Mouse (Mus musculus): ENCODE data around the gene Mark3. TPM values are rescaled to one million over a fixed set of nuclear protein-coding genes. Genes with fewer than 3 reads are reported as not detected.
A peak's percentile ranks its signal among the peaks of the same experiment; 100 is the strongest.
"Not testable (repeated sequence)": the region's sequence is repeated elsewhere in the genome, so short reads cannot be mapped to it uniquely, and the experiment has no call there.

The Mark3 gene
- polyA plus RNA-seq, 1 experiment = 89.9 TPM

DNA sequence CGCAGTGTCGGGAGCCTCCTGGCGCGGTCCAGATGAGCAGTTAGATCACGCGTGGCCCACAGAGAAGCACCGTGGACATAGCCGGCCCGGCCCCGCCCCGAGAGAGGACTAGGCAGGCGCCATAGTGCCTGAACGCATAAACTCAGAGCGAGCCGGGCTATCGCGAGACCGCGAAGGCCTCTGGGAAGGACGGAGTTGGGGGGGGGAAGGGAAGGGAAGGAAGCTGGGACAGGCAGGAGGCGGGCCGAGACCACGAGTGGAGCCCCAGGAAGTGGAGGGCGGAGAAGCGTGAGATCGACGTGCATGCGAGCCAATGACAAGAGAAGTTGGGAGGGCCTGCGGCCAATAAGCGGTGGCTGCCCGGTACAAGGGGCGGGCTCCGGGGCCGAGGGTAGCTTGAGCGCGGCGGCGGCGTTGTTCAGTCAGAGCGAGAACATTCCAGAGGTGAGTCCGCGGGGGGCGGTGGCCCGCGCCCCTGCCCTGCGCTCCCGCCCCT is 36.5 kb upstream of the Mark3 start, which contains the start of gene Eif5:
Gene Eif5 (plus strand): TSS at position 221 of the 496 bp plus-strand sequence.
- H3K4me3 ChIP-seq (ENCODE audit: insufficient read depth, low read length) = peak within 1 kb of the TSS; percentile 85
- peak within 1 kb of the TSS; percentile 92 for H3K27ac ChIP-seq (ENCODE audit: insufficient read depth, low read length)
- no peak for TF ChIP-seq CTCF (IDR thresholded peaks at IDR 0.05; ENCODE audit: borderline replicate concordance, insufficient read depth, low read length)
- peak; percentile 89 for TF ChIP-seq POLR2A (IDR thresholded peaks at IDR 0.05; ENCODE audit: low read depth, low read length)
- H3K4me1 ChIP-seq (ENCODE audit: control insufficient read depth, insufficient read depth, low read length) = peaks cover 8% of the 10 kb centered on the region

GRCm38 (mm10) chr12:111538292-111539040 is 35.9 kb upstream of the Mark3 start:
- H3K27ac ChIP-seq (ENCODE audit: insufficient read depth, low read length) = peak overlapping the region; percentile 92
- H3K4me1 ChIP-seq (ENCODE audit: control insufficient read depth, insufficient read depth, low read length) = peaks cover 11% of the 10 kb centered on the region
- TF ChIP-seq CTCF (IDR thresholded peaks at IDR 0.05; ENCODE audit: borderline replicate concordance, insufficient read depth, low read length) = no peak
- peak; percentile 22; the same call in 1 of the 2 replicates for TF ChIP-seq POLR2A (IDR thresholded peaks at IDR 0.05; ENCODE audit: low read depth, low read length)
- H3K4me3 ChIP-seq (ENCODE audit: insufficient read depth, low read length) = peak overlapping the region; percentile 85

- peak overlapping the region; percentile 92 for H3K27ac ChIP-seq (ENCODE audit: insufficient read depth, low read length)
- TF ChIP-seq POLR2A (IDR thresholded peaks at IDR 0.05; ENCODE audit: low read depth, low read length) (no peak), CTCF (IDR thresholded peaks at IDR 0.05; ENCODE audit: borderline replicate concordance, insufficient read depth, low read length) (no peak)
These were observed 35.3 kb upstream of the Mark3 start for GRCm38 (mm10) chr12:111539041-111539345.

DNA sequence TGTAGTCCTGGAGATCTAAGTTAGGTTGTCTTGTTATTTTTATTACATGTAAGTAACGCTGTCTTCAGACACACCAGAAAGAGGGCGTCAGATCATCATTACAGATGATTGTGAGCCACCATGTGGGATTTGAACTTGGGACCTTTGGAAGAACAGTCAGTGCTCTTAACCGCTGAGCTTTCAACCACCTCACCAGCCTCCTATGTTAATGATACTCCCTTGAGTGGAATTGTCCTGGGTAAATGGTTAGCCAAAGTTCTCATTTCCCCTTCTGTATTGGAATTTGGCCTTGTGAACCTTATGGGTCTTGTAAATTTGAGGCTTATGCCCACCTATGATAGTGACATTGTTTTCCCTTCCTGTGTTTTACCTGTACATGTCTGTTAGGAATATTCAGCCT is 27.3 kb upstream of the Mark3 start:
- Histone ChIP-seq H3K4me3 (ENCODE audit: insufficient read depth, low read length) (no peak overlapping the region), H3K4me1 (ENCODE audit: control insufficient read depth, insufficient read depth, low read length) (0 out of 2 replicates have a peak, but pooled peaks cover 3% of the 10 kb centered on the region), H3K27ac (ENCODE audit: insufficient read depth, low read length) (no peak overlapping the region)
- TF ChIP-seq CTCF (IDR thresholded peaks at IDR 0.05; ENCODE audit: borderline replicate concordance, insufficient read depth, low read length) = no peak
- no peak for TF ChIP-seq POLR2A (IDR thresholded peaks at IDR 0.05; ENCODE audit: low read depth, low read length)

More at GRCm38 (mm10) chr12:111539041-111539345, 35.3 kb upstream of the Mark3 start:
- peak overlapping the region; percentile 85 for H3K4me3 ChIP-seq (ENCODE audit: insufficient read depth, low read length)
- peaks cover 11% of the 10 kb centered on the region for H3K4me1 ChIP-seq (ENCODE audit: control insufficient read depth, insufficient read depth, low read length)

DNA sequence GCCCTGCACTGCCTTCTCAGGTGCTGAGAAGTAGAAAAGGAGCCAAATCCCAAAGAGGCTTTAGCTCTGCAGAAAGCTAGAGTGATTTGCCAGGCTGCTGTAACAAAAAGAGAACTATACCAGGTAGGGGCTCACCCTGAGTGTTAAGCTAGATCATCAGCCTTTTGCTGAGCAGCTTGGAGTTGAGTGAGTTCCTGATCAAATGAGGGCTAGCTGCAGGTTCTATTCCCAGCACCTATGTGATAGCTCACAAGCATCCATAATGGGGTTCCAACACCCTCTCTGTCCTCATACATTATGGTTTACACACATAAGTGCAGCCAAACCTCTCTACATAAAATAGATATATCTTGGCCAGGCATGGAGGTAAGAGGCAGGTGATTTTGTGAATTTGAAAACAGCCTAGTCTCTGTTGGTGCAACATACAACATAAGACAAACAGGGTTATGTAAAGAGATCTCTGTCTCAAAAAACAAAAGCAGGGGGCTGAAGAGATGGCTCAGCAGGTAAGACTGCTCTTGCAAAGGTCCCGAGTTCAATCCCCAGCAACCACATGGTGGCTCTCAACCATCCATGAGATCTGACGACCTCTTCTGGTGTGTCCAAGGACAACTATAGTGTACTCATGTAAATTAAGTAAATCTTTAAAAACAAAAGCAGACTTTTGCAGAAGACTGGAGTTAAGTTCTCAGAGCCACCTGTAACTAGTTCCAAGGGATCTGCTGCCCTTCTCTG is 25.6 kb upstream of the Mark3 start:
- peaks cover 3% of the 10 kb centered on the region; the same call in 1 of the 2 replicates for H3K4me1 ChIP-seq (ENCODE audit: control insufficient read depth, insufficient read depth, low read length)
- TF ChIP-seq CTCF (IDR thresholded peaks at IDR 0.05; ENCODE audit: borderline replicate concordance, insufficient read depth, low read length) (no peak), POLR2A (IDR thresholded peaks at IDR 0.05; ENCODE audit: low read depth, low read length) (no peak)
- H3K27ac ChIP-seq (ENCODE audit: insufficient read depth, low read length) = no peak overlapping the region
- H3K4me3 ChIP-seq (ENCODE audit: insufficient read depth, low read length) = no peak overlapping the region

- TF ChIP-seq CTCF (IDR thresholded peaks at IDR 0.05; ENCODE audit: borderline replicate concordance, insufficient read depth, low read length) (no peak), POLR2A (IDR thresholded peaks at IDR 0.05; ENCODE audit: low read depth, low read length) (no peak)
- Histone ChIP-seq H3K4me1 (ENCODE audit: control insufficient read depth, insufficient read depth, low read length) (peaks cover 3% of the 10 kb centered on the region; the same call in 1 of the 2 replicates), H3K4me3 (ENCODE audit: insufficient read depth, low read length) (no peak overlapping the region), H3K27ac (ENCODE audit: insufficient read depth, low read length) (no peak overlapping the region)
These were observed 23.6 kb upstream of the Mark3 start for GRCm38 (mm10) chr12:111550679-111551078.

DNA sequence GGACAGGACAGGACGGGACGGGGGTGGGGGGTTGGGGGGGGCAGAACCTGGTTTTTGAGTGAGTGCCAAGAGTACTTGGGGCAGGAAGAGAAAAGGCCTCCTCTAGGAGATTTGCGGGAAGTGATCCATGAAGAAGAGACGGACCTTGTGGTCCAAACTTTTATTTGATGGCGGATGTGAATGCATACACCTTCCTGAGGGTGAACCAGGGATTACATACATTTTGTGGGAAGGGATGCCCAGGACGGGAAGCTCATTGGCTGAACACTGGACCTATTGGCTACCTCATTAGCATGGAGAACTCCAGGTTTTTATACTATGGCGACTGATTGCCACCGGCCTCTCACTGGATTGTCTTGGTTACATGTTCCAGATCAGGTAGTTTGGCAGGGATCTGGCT is 22.0 kb upstream of the Mark3 start:
- Histone ChIP-seq H3K4me3 (ENCODE audit: insufficient read depth, low read length) (no peak overlapping the region), H3K4me1 (ENCODE audit: control insufficient read depth, insufficient read depth, low read length) (peaks cover 3% of the 10 kb centered on the region; the same call in 1 of the 2 replicates), H3K27ac (ENCODE audit: insufficient read depth, low read length) (no peak overlapping the region)
- TF ChIP-seq POLR2A (IDR thresholded peaks at IDR 0.05; ENCODE audit: low read depth, low read length) (no peak), CTCF (IDR thresholded peaks at IDR 0.05; ENCODE audit: borderline replicate concordance, insufficient read depth, low read length) (no peak)

DNA sequence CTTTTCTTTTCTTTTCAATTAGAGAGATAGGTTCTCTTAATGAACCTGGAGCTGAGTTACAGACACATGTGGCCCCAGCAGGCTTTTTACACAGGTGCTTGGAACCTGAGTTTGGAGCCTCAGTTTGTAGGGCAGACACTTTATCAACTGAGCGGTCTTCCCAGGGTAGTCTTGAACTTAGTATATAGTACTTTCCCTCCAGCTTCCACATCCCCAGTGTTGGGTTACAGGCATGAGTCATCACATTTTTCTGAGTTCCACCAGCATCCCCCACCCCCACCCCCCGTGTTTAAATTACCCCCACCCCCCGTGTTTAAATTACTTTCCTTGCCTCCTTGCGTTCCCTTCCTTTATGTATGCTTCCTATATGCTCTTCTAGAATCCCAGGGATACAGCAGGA is 19.0 kb upstream of the Mark3 start:
- TF ChIP-seq CTCF (IDR thresholded peaks at IDR 0.05; ENCODE audit: borderline replicate concordance, insufficient read depth, low read length) (no peak), POLR2A (IDR thresholded peaks at IDR 0.05; ENCODE audit: low read depth, low read length) (no peak)
- H3K4me3 ChIP-seq (ENCODE audit: insufficient read depth, low read length) = no peak overlapping the region
- no peak overlapping the region for H3K27ac ChIP-seq (ENCODE audit: insufficient read depth, low read length)
- peaks cover 6% of the 10 kb centered on the region for H3K4me1 ChIP-seq (ENCODE audit: control insufficient read depth, insufficient read depth, low read length)

DNA sequence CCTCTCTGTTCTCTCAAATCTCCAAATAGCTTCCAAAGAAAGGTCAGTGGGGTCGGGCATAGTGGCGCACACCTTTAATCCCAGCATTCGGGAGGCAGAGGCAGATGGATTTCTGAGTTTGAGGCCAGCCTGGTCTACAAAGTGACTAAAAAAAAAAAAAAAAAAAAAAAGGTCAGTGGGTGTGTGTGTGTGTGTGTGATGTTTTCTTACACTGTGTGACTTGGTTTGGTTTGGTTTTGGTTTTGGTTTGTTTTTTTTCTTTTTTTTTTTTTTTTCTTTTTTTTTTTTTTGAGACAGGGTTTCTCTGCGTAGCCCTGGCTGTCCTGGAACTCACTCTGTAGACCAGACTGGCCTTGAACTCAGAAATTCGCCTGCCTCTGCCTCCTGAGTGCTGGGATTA is 18.4 kb upstream of the Mark3 start:
- H3K4me1 ChIP-seq (ENCODE audit: control insufficient read depth, insufficient read depth, low read length); H3K4me3 ChIP-seq (ENCODE audit: insufficient read depth, low read length); H3K27ac ChIP-seq (ENCODE audit: insufficient read depth, low read length): not testable (repeated sequence)

GRCm38 (mm10) chr12:111557538-111557937 is 16.8 kb upstream of the Mark3 start:
- H3K27ac ChIP-seq (ENCODE audit: insufficient read depth, low read length) = no peak overlapping the region
- peaks cover 6% of the 10 kb centered on the region for H3K4me1 ChIP-seq (ENCODE audit: control insufficient read depth, insufficient read depth, low read length)
- TF ChIP-seq POLR2A (IDR thresholded peaks at IDR 0.05; ENCODE audit: low read depth, low read length) (no peak), CTCF (IDR thresholded peaks at IDR 0.05; ENCODE audit: borderline replicate concordance, insufficient read depth, low read length) (no peak)
- H3K4me3 ChIP-seq (ENCODE audit: insufficient read depth, low read length) = no peak overlapping the region

Data from embryonic fibroblast, embryonic 13.5 days (primary cell).